Mouse (Mus musculus) thymus, postnatal 4 days (tissue): Measurements from ENCODE around the gene Kif28.
"Not testable (repeated sequence)": the region's sequence is repeated elsewhere in the genome, so short reads cannot be mapped to it uniquely, and the experiment has no call there.

Experiments
- DNase-seq: peaks from one replicate; pipeline ENCODE4 v3.0.0; 2021

Gene Kif28

GRCm38 (mm10) chr1:179689479-179689878 is 55.6 kb downstream of the Kif28 start:
- no peak for DNase-seq

- no peak for DNase-seq
Observed at GRCm38 (mm10) chr1:179688914-179689313, 56.2 kb downstream of the Kif28 start.

DNA sequence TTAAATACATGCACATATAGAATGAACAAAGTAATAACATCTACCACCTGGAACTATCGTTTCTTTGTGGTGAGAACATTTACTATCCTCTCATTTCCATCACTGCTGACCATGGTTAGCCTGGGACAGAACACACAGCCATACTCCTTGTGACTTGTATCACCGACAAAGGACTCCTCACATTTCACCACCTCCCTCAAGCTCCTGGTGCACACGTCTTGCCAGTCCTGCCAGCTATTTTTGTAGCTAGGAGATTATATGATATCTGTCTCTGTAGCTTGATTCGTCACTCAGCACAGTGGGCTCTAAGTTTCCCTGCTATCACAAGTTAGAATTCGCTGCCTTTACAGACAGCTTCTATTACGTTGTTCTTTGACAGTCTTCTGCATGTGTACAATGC is 56.7 kb downstream of the Kif28 start:
- DNase-seq, result no peak

DNA sequence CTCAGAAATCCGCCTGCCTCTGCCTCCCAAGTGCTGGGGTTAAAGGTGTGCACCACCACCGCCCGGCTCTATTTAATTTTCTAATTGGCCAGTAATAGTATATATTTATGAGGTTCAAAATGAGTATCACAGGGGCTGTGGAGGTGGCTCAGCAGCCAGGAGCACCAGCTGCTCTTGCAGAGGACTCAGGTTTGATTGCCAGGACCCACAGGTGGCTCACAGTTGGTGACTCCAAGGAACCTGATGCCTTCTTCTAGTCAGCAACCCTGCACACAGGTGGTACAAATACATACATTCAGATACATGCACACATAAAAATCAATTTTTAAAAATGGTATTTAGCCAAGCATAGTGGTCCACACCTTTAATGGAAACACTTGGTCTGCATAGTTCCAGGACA is 57.1 kb downstream of the Kif28 start:
- DNase-seq, result no peak

DNA sequence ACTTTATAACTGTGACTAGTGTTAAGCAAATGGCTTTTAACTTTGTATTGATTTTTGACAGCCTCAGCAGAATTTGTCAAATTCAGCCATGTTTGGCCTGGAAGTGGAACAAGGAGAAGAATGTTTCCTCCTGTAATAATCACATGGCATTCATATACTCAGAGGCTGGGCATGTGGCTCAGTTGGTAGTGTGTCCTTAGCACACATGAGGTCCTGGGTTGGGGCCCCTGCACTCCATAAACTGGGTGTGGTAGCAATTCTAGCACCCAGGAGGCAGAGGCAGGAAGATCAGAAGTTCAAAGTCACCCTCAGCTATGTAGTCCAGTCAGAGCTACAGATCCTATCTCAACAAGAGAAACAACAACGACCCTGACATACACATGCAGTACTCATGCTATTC is 57.8 kb downstream of the Kif28 start:
- DNase-seq, result no peak

DNA sequence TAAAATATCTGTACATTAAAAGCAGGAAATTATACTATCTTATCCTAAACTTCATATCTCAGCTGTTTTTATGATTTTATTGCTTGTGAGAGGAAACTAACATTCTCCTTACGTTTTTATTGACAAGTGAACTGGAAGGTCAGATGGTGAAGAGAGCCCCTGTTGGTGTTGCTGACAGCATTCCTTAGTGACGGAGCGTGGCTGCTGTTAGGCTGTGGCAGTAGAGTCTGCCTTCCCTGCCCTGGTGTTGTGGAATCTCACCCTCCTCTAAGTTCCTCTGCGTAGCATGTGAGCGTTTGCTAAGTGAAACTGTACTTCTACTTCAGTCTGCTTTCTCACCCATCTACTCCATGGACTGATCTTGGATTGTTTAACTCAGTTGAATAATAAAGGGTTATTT is 58.3 kb downstream of the Kif28 start:
- no peak for DNase-seq

- no peak for DNase-seq
Observed at GRCm38 (mm10) chr1:179686348-179686747, 58.7 kb downstream of the Kif28 start.

DNA sequence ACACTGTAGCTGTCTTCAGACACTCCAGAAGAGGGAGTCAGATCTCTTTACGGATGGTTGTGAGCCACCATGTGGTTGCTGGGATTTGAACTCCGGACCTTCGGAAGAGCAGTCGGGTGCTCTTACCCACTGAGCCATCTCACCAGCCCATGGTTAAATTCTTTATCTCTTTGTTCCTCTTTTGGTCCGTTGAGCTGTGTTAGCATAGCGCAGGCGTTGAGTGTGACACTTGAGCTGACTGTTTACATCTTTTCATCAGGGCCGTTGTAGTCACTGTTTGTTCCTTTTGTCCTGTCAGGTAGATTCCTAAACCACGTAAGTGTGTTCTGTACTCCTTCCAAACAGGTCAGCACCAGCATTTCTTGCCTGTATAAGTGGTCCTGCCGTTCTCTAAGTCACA is 62.3 kb downstream of the Kif28 start:
- DNase-seq, result not testable (repeated sequence)

DNA sequence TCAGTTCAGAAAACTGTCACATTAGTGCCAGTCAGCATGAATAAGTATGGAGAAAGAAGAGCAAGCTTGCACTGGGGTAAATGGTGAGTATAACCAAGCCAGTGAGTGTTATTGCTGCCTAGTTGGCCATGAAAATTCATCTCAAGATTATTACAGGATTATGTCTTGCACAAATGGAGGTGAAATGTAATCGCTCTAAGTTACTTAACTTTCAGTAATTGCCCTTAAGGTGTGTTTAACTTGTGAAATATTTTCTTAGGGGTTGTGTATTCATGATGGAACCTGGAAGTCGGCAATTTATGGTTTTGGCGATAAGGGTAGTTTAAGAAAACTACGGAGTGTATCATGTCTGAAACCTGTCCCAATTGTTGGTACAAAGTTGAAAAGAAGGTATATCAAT is 65.7 kb downstream of the Kif28 start:
- no peak for DNase-seq

- no peak for DNase-seq
Observed at GRCm38 (mm10) chr1:179677031-179677430, 68.0 kb downstream of the Kif28 start.

GRCm38 (mm10) chr1:179674355-179674754 is 70.7 kb downstream of the Kif28 start:
- DNase-seq, result no peak

DNA sequence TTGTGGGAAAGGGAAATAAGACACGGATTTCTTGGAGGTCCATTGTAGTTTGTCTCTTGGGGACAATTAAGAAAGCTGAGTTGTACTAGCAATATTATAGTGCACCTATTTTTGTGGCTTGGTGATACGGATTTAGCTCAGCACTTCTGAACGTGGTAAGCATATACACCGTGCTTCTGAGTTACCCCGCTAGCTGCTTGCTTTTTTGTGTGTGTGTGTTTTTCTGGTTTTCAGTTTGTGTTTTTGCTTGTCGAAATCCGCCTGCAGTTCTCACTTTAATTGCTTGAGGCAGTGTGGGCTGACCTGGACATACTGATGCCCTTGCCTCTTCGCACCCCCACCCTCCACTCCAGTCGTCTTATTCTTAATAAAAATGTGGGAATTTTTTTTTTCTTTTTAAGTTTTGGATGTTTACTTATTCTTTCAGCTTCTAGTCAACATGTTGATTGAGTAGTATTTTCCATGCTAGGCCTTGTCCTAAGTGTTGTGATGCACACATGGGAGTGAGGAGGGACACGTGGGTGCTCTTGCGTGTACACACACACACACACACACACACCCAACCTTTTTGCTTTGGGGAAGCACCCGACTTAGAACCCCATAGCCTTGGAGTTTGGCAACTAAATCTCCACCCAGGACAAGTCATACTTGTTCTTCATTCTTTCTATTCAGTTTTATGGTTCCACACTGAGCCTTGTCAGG is 76.1 kb downstream of the Kif28 start:
- no peak for DNase-seq

DNA sequence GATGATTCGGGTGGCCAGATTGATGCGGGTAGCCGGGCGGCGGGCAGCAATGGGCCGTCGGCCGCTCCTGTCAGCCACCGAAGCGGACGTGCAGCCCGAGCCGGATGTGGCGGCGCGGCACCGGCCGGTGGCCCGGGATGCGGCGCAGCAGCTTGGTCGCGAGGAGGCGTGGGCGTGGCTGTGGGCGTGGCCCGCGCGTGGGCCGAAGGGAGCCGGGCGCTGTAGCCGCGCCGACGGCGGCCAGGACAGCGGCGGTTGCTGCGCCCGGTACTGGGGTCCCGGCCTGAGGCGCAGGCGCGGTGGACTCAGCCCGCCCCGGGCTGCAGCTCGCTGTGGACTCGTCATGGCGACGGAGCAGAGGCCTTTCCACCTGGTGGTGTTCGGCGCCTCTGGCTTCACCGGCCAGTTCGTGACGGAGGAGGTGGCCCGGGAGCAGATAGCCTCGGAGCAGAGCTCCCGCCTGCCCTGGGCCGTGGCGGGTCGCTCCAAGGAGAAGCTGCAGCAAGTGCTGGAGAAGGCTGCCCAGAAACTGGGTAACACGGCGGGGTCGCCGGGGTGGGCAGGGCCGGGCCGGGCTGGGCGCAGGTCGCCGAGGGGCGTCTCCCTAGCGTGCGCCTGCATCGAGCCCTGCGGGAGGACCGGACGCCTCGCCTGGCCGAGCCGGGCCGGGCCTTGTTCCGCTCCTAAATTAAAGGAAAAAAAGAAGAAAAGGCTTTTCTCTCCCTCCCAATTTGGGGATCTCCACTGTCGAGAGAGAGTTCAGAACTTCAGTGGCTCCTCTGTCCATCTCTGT is 76.9 kb downstream of the Kif28 start, which contains the start of gene Sccpdh:
Gene Sccpdh, plus strand, starts transcription at position 198 of the 793 bp plus-strand sequence.
- peak; percentile 83 for DNase-seq

GRCm38 (mm10) chr1:179667450-179667849 is 77.6 kb downstream of the Kif28 start:
- no peak for DNase-seq

DNA sequence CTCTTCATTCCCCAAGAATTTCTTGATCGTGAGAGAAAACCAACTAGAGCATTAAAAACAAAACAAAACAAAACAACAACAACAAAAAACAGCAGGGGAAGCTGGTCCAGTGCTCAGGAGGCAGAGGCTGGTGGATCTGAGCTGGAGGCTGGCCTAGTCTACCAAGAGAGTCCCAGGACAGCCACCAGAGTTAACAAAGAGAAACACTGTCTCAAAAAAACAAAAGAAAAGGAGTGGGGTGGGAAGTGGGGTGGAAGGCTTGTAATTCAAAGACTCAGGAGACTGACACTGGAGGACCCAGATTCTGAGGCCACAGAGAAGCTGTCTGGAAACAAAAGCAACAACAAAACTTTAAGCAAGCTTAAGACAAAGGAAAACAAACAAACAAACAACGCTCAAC is 78.1 kb downstream of the Kif28 start:
- DNase-seq, result no peak

DNA sequence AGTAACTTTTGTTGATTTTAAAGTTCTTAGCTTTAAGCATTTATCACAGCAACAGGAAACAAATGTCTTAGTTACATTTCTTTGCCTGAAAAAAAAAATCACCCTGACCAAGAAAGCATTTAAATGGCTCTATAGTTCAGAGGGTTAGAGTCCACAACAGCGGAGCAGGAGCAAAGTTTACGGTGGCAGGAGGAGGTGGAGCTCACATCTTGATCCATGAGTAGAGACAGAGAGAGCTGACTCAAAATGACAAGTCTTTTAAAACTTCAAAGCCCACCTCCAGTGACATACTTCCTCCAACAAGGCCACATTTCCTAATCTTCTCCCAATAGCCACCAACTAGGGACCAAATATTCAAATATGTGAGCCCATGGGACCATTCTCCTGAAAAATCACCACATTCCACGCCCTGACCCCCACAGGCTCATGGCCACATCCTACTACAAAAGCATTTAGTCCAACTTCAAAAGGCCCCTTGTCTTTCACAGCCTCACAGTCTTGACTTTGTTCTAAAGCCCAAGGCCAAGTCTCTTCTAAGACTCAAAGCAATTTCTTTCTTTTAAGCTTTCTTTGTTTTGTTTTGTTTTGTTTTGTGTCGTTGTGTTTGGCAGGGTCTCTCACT is 80.7 kb downstream of the Kif28 start:
- no peak for DNase-seq

GRCm38 (mm10) chr1:179663065-179663464 is 82.0 kb downstream of the Kif28 start:
- DNase-seq, result no peak

DNA sequence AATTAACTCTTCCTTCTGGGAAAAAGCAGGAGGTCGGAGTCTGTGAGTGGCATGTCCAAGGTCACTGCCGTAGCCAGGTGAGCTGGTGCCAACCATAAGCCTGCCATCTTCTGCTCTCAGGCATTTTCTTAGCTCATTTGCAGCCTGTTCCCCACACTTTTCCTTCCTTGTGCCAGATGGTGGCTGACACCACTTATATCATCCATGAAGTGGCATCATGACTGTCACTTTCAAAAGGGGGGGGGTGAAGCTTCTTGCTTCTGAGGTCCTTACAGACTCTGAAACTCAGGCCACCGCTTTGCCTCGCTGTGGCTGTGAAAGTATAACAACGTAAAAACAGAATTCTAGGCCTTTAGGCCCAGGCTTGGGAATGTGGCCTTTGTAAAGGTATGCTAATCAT is 93.8 kb downstream of the Kif28 start:
- DNase-seq, result no peak

DNA sequence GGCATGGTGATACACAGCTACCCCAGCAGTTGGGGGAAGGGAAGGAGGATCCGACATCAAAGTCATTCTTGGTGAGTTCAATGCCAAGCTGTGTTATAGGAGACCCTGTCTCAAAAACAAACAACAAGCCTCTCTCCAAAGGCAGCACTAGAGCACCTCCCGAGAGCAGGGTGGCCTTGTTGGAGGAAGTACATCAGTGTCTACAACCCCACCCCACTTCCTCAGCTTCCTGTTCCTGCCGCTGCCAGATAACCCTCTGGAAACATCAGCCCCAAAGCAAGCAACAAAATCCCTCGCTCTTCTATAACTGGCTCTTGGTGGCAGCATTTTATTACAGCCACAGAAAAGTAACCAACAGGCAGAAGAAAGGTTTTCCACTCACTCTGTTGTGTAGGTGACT is 94.8 kb downstream of the Kif28 start:
- DNase-seq, result no peak

DNA sequence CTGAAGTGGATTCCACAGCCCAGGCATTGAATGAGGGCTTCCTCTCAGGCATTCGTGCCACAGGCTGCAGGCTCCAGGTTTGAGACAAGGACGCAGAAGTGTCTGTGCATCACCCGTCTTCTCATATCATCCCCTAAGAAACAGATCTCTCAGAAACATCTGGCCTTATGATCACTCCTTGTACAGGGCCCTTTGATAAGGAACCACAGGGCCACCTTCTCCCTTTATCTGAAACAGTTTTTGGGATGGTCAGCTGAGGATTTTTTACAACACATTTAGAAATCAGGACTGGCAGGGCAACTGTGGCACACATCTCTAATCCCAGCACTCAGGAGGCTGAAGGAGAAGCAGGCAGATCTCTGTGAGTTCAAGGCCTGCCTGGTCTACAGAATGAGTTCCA is 95.7 kb downstream of the Kif28 start:
- DNase-seq, result no peak

GRCm38 (mm10) chr1:179648678-179649077 is 96.4 kb downstream of the Kif28 start:
- DNase-seq, result not testable (repeated sequence)

DNA sequence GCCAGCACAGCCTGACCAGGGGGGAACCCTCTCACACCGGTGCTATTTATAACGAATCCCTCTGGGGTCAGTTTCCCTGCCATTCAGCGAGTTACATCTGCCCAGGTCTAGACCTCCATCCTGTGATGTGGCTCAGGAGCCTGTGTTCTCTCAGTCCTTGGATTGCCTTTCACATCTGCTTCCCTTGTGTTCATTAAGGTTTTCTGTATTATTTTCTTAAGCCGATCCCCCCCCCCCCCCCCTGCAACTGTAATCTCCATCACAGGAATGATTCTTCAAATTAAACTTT is 99.1 kb downstream of the Kif28 start:
- no peak for DNase-seq
